Mouse (Mus musculus) mesoderm, embryonic 11.5 days (tissue): ENCODE measurements around the gene Rab8a.

Experiments
- DNase-seq: peaks from one replicate; pipeline ENCODE4 v3.0.0-alpha.2; 2012; ENCODE audit warnings: low read depth, low spot score

Rab8a gene

GRCm38 (mm10) chr8:72146556-72146955 lies 14.4 kb upstream of the Rab8a start:
- DNase-seq, result no peak

- no peak for DNase-seq
Measured at GRCm38 (mm10) chr8:72147266-72147665, 13.7 kb upstream of the Rab8a start.

- no peak for DNase-seq
Measured at GRCm38 (mm10) chr8:72149056-72149455, 11.9 kb upstream of the Rab8a start.

GRCm38 (mm10) chr8:72151418-72152078 lies 9.5 kb upstream of the Rab8a start:
- no peak for DNase-seq

GRCm38 (mm10) chr8:72153382-72153781 lies 7.6 kb upstream of the Rab8a start:
- DNase-seq, result no peak

- no peak for DNase-seq
Measured at GRCm38 (mm10) chr8:72158096-72158495, 2.9 kb upstream of the Rab8a start.

GRCm38 (mm10) chr8:72158726-72159125 lies 2.3 kb upstream of the Rab8a start:
- DNase-seq, result no peak

GRCm38 (mm10) chr8:72160007-72160406 lies 993 bp upstream of the Rab8a start:
- no peak for DNase-seq

- DNase-seq, result no peak
Measured at GRCm38 (mm10) chr8:72162821-72163220, 1.8 kb downstream of the Rab8a start.

GRCm38 (mm10) chr8:72169098-72169668 lies 8.2 kb downstream of the Rab8a start:
- no peak for DNase-seq

- no peak for DNase-seq
Measured at GRCm38 (mm10) chr8:72169681-72170249, 8.8 kb downstream of the Rab8a start.

- peak; percentile 67 for DNase-seq
Measured at GRCm38 (mm10) chr8:72177346-72177925, 16.4 kb downstream of the Rab8a start.

GRCm38 (mm10) chr8:72183554-72184202 lies 22.7 kb downstream of the Rab8a start:
- no peak for DNase-seq

GRCm38 (mm10) chr8:72187793-72188331 lies 26.9 kb downstream of the Rab8a start:
- DNase-seq, result no peak

- DNase-seq, result no peak
Measured at GRCm38 (mm10) chr8:72189417-72190214, 28.6 kb downstream of the Rab8a start, which contains the start of gene Hsh2d. Gene Hsh2d (plus strand): TSS chr8:72189638.

GRCm38 (mm10) chr8:72190215-72190539 lies 29.2 kb downstream of the Rab8a start:
- DNase-seq, result no peak

GRCm38 (mm10) chr8:72192065-72192464 lies 31.1 kb downstream of the Rab8a start:
- no peak for DNase-seq

- DNase-seq, result no peak
Measured at GRCm38 (mm10) chr8:72197997-72198396, 37.0 kb downstream of the Rab8a start.

GRCm38 (mm10) chr8:72208582-72208981 lies 47.6 kb downstream of the Rab8a start:
- no peak for DNase-seq

- DNase-seq, result no peak
Measured at GRCm38 (mm10) chr8:72210222-72210621, 49.2 kb downstream of the Rab8a start.

- DNase-seq, result no peak
Measured at GRCm38 (mm10) chr8:72210710-72211109, 49.7 kb downstream of the Rab8a start.
